Mouse (Mus musculus): Measurements from ENCODE around the gene Ppp4r2. TPM values are rescaled to one million over a fixed set of nuclear protein-coding genes. Genes with fewer than 3 reads are reported as not detected.
"Not testable (repeated sequence)": the region's sequence is repeated elsewhere in the genome, so short reads cannot be mapped to it uniquely, and the experiment has no call there.

The Ppp4r2 gene
- polyA plus RNA-seq, 1 experiment from 2014 or later, result 5.6 TPM

DNA sequence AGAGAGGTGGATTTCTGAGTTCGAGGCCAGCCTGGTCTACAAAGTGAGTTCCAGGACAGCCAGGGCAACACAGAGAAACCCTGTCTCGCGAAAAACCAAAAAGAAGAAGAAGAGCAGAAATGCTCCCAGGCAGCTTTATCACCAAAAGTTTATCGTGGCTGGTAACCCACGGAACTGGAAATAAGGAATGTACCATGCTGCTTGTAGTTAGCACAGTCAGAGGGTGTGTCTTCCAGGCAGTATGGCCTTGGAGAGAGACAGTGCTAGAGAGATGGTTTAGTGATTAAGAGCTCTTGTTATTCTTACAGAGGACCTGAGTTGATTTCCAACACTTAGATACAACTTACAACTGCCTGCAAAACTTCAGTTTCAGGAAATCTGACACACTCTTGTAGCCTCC is 17.7 kb downstream of the Ppp4r2 start:
- H3K27ac ChIP-seq (ENCODE audit: low read depth), result 0 out of 2 replicates have a peak overlapping the region, but pooled peaks have one; percentile 3
- DNase-seq (no peak), ATAC-seq (no peak)
- no peak overlapping the region for H3K9ac ChIP-seq (replicated peaks)
- no peak overlapping the region for H3K4me2 ChIP-seq (ENCODE audit: low read depth, low read length)
- no peak overlapping the region for H3K4me3 ChIP-seq (ENCODE audit: low read depth, low read length)
- 64% methylated on average over 5 of the region's 5 CpGs for WGBS (ENCODE audit: insufficient replicate concordance)
- peaks cover 9% of the 10 kb centered on the region for H3K36me3 ChIP-seq (replicated peaks; ENCODE audit: insufficient read depth, low read length)
- H3K9me3 ChIP-seq (ENCODE audit: low read length), result no peaks in the 10 kb centered on the region
- TF ChIP-seq CTCF (IDR thresholded peaks at IDR 0.05; ENCODE audit: low read depth), result no peak
- no peak for TF ChIP-seq EP300 (IDR thresholded peaks at IDR 0.05; ENCODE audit: low read depth)
- peaks cover 23% of the 10 kb centered on the region for H3K4me1 ChIP-seq (ENCODE audit: insufficient read depth)
- H3K27me3 ChIP-seq (ENCODE audit: insufficient read depth, low read length), result no peaks in the 10 kb centered on the region

DNA sequence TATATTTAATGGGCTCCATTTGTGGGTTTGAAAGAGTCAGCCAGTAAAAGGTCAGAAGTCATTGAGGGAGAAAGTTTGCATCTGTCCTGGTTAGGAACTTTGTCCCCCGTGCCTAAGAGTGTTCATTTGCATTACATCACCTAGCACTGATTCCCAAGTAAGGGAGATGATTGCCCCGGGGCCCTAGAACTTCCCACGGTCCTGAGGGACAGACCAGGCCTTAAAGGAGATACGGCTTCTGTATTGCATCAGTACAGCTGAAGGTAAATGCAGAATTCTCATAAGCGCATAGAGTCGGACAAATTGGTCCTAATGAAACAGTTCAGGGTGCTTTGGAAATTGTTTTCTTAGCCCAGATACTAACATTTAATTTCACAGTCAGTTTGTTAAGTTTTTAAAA is 31.9 kb downstream of the Ppp4r2 start:
- Histone ChIP-seq H3K4me1 (ENCODE audit: insufficient read depth) (no peaks in the 10 kb centered on the region), H3K9ac (replicated peaks) (no peak overlapping the region), H3K27ac (ENCODE audit: low read depth) (no peak overlapping the region), H3K36me3 (replicated peaks; ENCODE audit: insufficient read depth, low read length) (peaks cover 18% of the 10 kb centered on the region), H3K9me3 (ENCODE audit: low read length) (no peaks in the 10 kb centered on the region), H3K27me3 (ENCODE audit: insufficient read depth, low read length) (no peaks in the 10 kb centered on the region), H3K4me3 (ENCODE audit: low read depth, low read length) (no peak overlapping the region), H3K4me2 (ENCODE audit: low read depth, low read length) (no peak overlapping the region)
- ATAC-seq (no peak), DNase-seq (no peak)
- 77% methylated on average over 6 of the region's 6 CpGs for WGBS (ENCODE audit: insufficient replicate concordance)
- no peak for TF ChIP-seq CTCF (IDR thresholded peaks at IDR 0.05; ENCODE audit: low read depth)
- TF ChIP-seq EP300 (IDR thresholded peaks at IDR 0.05; ENCODE audit: low read depth), result no peak

DNA sequence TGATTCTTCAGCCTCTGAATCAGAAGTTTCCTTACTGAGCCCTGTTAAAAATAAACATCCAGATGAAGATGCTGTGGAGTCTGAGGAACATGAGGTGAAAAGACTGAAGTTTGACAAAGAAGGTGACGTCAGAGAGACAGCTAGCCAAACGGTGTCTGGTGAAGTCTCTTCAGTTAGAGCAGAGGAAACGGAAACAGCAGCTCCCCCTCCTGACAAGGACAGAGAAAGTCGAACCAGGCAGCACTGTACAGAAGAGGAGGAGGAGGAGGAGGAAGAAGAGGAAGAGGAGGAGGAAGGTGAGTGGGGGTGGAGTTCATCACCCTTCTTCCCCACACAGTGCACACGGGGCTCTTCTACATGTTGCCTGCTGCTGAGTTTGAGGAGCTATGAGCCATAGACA is 32.4 kb downstream of the Ppp4r2 start:
- DNase-seq; H3K9me3 ChIP-seq (ENCODE audit: low read length); H3K9ac ChIP-seq (replicated peaks); H3K27me3 ChIP-seq (ENCODE audit: insufficient read depth, low read length); H3K27ac ChIP-seq (ENCODE audit: low read depth); ATAC-seq; H3K4me1 ChIP-seq (ENCODE audit: insufficient read depth); H3K4me2 ChIP-seq (ENCODE audit: low read depth, low read length); H3K4me3 ChIP-seq (ENCODE audit: low read depth, low read length): not testable (repeated sequence)
- WGBS (ENCODE audit: insufficient replicate concordance), result 60% methylated on average over 5 of the region's 5 CpGs
- H3K36me3 ChIP-seq (replicated peaks; ENCODE audit: insufficient read depth, low read length), result peaks cover 18% of the 10 kb centered on the region

DNA sequence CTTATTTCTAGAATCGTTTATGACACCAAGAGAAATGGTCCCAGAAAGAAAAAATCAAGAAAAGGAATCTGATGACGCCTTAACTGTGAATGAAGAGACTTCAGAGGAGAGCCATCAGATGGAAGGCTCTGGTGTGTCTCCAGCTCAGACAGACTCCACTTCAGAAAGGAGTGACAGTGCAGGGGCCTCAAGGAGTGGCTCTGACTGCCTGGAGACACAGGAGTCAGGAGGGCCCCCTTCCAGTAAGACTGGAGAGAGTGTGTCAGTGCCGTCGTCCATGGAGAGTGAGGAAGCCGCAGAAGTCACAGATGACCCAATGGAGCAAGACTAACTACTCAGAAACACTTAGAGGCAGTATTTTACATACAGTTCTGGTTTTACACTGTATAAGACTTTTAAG is 32.8 kb downstream of the Ppp4r2 start:
- not testable (repeated sequence) for H3K4me2 ChIP-seq (ENCODE audit: low read depth, low read length); H3K4me3 ChIP-seq (ENCODE audit: low read depth, low read length); H3K4me1 ChIP-seq (ENCODE audit: insufficient read depth); H3K9ac ChIP-seq (replicated peaks); DNase-seq; H3K9me3 ChIP-seq (ENCODE audit: low read length); H3K27me3 ChIP-seq (ENCODE audit: insufficient read depth, low read length); ATAC-seq; H3K27ac ChIP-seq (ENCODE audit: low read depth)
- H3K36me3 ChIP-seq (replicated peaks; ENCODE audit: insufficient read depth, low read length), result peaks cover 16% of the 10 kb centered on the region
- 91% methylated on average over 5 of the region's 5 CpGs for WGBS (ENCODE audit: insufficient replicate concordance)

DNA sequence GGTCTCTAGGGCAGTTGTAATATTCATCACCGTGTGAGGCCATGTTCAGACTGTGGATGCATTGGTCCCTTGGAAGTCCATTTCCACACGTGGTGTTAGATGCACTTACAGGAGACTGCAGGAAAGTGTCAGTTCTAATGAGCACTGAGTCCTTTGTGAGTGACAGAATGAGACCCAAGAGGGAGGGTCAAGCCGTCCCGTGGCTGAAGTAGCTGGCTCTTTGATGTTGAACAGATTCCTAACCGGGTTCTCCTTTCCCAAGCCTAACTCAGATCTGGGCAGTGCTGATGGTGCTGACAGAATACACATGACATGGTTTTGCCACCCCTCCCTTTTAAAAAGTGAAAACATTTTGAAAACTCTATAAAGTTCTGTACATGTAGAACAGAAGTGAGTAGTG is 35.4 kb downstream of the Ppp4r2 start:
- H3K27ac ChIP-seq (ENCODE audit: low read depth), result no peak overlapping the region
- ATAC-seq, result no peak
- H3K4me3 ChIP-seq (ENCODE audit: low read depth, low read length), result no peak overlapping the region

DNA sequence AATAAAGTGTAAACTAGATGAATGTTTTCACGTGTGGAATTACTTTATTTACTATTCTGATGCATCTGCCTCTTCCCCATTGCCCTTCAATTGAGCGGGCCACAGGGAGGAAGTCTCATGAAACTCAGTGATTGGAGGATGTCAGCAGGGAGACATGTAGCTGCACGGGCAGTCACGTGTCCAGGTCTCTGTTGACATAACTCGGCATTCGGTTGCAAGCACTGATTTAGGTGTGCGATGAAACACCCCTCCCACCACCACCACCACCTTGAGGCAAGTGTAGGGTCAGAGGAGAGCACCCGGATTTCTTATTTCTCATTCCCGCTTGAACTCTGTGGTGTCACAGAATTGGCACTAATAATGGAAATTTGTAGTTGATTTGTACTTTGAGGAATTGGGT is 36.5 kb downstream of the Ppp4r2 start:
- ATAC-seq (no peak), DNase-seq (no peak)
- WGBS (ENCODE audit: insufficient replicate concordance), result 65% methylated on average over 9 of the region's 9 CpGs
- Histone ChIP-seq H3K27ac (ENCODE audit: low read depth) (no peak overlapping the region), H3K36me3 (replicated peaks; ENCODE audit: insufficient read depth, low read length) (peaks cover 5% of the 10 kb centered on the region), H3K4me2 (ENCODE audit: low read depth, low read length) (no peak overlapping the region), H3K27me3 (ENCODE audit: insufficient read depth, low read length) (no peaks in the 10 kb centered on the region), H3K4me3 (ENCODE audit: low read depth, low read length) (no peak overlapping the region), H3K4me1 (ENCODE audit: insufficient read depth) (no peaks in the 10 kb centered on the region), H3K9me3 (ENCODE audit: low read length) (no peaks in the 10 kb centered on the region), H3K9ac (replicated peaks) (no peak overlapping the region)
- TF ChIP-seq CTCF (IDR thresholded peaks at IDR 0.05; ENCODE audit: low read depth), result no peak
- TF ChIP-seq EP300 (IDR thresholded peaks at IDR 0.05; ENCODE audit: low read depth), result no peak

More for the DNA sequence above, 35.4 kb downstream of the Ppp4r2 start:
- H3K4me2 ChIP-seq (ENCODE audit: low read depth, low read length), result no peak overlapping the region
- no peaks in the 10 kb centered on the region for H3K4me1 ChIP-seq (ENCODE audit: insufficient read depth)
- H3K36me3 ChIP-seq (replicated peaks; ENCODE audit: insufficient read depth, low read length), result peaks cover 10% of the 10 kb centered on the region
- no peak overlapping the region for H3K9ac ChIP-seq (replicated peaks)
- WGBS (ENCODE audit: insufficient replicate concordance), result 67% methylated on average over 5 of the region's 5 CpGs
- no peaks in the 10 kb centered on the region for H3K9me3 ChIP-seq (ENCODE audit: low read length)
- DNase-seq, result no peak
- TF ChIP-seq CTCF (IDR thresholded peaks at IDR 0.05; ENCODE audit: low read depth) (no peak), EP300 (IDR thresholded peaks at IDR 0.05; ENCODE audit: low read depth) (no peak)
- no peaks in the 10 kb centered on the region for H3K27me3 ChIP-seq (ENCODE audit: insufficient read depth, low read length)

DNA sequence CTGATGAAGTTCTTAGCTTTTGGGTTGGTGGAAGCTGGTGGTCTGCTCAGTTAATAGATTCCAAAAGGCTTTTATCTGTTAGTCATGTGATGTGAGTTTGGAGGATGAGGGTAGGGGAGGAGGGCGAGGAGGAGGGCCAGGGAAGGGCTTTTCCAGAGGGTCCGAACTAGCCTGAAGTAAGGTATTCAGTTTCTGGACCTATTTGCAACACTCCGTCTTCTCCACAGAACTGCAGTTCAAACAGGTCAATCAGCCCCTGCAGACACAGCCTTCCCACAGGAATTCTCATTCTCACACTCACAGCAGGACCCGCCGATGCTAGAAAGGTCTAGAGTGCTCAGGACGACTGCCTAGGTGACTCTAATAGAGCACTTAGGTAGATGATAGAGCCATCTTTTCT is 39.8 kb downstream of the Ppp4r2 start:
- WGBS (ENCODE audit: insufficient replicate concordance), result 59% methylated on average over 6 of the region's 6 CpGs
- ATAC-seq, result no peak
- Histone ChIP-seq H3K9me3 (ENCODE audit: low read length) (no peaks in the 10 kb centered on the region; the same call in 1 of the 2 replicates), H3K9ac (replicated peaks) (no peak overlapping the region), H3K4me3 (ENCODE audit: low read depth, low read length) (no peak overlapping the region), H3K4me1 (ENCODE audit: insufficient read depth) (no peaks in the 10 kb centered on the region), H3K4me2 (ENCODE audit: low read depth, low read length) (no peak overlapping the region), H3K27ac (ENCODE audit: low read depth) (no peak overlapping the region), H3K36me3 (replicated peaks; ENCODE audit: insufficient read depth, low read length) (no peaks in the 10 kb centered on the region), H3K27me3 (ENCODE audit: insufficient read depth, low read length) (no peaks in the 10 kb centered on the region)
- TF ChIP-seq EP300 (IDR thresholded peaks at IDR 0.05; ENCODE audit: low read depth) (no peak), CTCF (IDR thresholded peaks at IDR 0.05; ENCODE audit: low read depth) (no peak)
- DNase-seq, result no peak

Data from liver, postnatal 0 days (tissue).